Mouse (Mus musculus): ENCODE results near the gene Arhgef11.
"Not testable (repeated sequence)": the region's sequence is repeated elsewhere in the genome, so short reads cannot be mapped to it uniquely, and the experiment has no call there.

The Arhgef11 gene

DNA sequence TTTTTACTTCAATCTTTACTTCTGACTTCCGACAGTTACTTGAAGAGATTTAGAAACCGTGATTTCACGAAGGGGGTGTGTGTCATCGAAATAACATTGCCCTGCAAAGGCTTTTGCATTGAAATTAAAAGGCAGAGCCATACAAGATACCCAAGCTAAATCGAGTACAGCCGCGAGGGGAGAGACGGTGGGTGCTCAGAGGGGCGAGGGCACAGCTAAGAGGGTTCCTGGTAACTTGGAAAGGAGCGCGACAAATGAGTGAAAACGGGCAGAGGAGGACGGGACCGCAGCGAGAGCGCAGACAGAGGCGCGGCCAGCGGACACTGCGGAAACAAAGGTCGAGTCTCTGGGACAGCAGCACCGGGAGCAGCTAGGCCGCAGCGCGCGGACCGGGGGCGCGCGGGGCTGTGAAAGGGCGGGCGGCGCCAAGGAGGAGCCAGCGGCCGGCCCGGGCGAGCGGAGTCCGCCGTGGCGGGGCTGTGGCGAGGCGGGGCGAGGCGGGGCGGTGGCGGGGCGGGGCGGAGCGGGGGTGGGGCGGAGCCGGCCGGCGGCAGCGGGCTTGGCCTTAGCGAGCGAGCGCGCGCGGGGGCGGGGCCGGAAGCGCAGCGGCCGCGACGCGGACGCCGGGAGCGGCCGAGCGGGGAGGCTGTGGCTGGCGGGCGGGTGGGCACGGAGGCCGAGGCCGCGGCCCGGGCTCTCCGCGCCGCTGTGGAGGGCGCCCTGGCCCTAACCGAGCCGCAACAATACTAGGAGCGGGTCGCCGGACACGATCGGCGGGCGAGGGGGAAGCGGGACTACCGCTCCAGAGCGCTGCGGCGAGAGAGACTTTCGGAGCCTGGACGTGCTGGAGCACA lies at the start of gene Arhgef11:
Gene Arhgef11, plus strand, starts transcription at position 603 of the 854 bp plus-strand sequence.
- peak; percentile 70 for DNase-seq (ENCODE audit: low spot score)

DNA sequence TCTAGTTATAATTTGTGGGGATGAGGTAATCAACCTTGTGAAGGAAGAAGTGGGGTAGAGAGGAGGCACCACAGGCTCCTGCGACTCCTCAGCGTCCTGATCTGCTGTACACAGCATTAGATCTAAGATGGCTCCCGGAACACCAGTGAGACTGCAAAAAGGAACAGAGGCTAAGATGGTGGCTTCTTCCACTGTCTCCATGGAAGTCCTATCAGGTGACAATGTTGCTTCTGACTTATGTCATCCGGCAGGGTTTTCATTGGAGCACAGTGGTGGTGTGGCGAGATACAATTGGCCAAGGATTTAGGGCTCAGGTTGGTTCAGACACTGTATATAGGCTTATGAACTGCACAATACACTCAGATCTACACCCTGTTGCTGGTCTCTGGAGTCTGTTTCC lies 48.7 kb upstream of the Arhgef11 start:
- DNase-seq (ENCODE audit: low spot score) = no peak

DNA sequence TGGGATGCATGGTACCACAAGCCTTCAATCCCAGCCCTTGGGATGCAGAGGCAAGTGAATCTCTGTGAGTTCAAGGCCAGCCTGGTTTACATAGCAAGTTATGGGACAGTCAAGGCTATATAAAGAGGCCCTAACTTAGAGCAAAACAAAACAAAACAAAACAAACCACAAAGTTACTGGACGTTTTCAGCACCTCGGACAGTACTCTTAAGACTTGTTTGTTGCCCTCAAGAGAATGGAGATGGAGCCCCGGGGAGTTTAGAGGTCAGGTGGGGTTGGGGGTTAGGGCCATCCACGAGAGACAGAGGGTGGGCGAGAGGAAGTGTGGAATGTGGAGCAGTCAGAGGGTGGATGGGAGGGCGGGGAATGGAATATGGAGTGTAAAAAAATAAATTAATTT lies 41.6 kb upstream of the Arhgef11 start:
- no peak for DNase-seq (ENCODE audit: low spot score)

DNA sequence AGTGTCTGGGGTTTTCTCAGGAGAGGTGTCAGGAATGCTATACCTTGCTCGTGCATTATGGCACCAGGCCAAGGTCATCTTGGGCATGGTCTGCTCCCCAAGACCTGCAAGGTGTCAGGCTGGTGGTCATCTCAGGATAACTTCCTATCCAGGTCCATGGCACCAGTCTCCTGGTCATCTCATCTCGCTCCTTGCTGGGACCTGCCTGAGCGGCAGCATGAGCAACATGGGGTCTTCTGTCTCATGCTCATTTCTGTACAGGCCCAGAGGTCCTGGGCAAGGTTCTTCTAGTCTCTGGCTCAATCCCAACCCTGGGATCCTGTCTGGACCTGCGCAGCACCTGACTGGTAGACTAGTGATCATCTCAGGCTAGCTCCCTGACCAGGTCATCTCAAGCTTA lies 35.1 kb upstream of the Arhgef11 start:
- DNase-seq (ENCODE audit: low spot score) = no peak

DNA sequence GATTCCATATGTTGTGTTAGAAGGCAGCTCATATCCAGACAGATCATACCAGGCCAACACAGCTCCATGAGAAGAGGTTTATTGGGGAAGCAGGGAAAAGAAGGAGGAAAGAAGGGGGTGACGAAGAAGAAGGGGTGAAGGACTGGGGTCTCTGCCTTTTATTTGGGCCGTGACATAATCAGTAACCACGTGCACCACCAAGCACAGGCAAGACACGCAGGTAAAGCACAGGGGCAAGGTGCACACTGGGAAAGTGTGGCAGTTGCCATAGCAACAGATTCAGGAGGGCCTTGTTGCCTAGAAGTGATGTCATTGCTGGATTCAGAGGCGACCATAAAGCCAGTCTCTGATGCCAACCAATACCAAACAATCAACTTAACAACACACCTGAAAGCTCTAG lies 23.6 kb upstream of the Arhgef11 start:
- no peak for DNase-seq (ENCODE audit: low spot score)

DNA sequence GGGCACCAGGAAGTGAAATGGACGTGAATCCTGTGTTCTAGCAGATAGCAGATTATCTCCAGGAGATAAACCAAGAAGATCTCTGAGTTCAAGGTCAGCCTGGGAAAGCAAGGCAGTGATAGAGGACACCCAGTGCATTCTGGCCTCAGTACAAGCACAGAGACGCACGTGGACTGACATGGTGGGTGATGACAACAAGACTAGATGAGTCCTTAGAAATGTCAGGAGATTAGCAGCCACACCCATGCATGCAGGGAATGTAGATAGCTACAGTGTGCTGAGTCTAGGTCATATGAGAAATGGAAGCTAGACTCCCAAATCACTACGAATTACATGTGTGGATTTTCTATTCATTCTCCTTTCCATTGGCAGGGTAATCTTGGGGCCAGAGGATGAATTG lies 22.0 kb upstream of the Arhgef11 start:
- DNase-seq (ENCODE audit: low spot score) = not testable (repeated sequence)

DNA sequence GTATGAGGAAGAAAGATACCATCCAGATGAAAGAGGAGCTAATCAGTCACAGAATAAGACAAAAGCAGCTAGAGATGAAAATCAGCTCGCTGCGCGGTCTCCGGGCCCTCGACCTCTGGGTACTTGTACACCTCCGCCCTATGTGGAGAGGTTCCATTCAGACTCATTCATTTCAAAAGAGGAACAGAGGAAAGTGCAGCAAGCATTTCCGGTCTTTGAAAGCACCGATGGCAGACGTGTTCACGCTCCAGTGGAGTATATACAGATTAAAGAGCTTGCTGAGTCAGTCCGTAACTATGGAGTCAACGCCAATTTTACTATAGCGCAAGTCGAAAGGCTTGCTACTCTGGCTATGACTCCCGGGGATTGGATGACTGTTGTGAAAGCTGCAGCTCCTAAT lies 16.3 kb upstream of the Arhgef11 start:
- not testable (repeated sequence) for DNase-seq (ENCODE audit: low spot score)

DNA sequence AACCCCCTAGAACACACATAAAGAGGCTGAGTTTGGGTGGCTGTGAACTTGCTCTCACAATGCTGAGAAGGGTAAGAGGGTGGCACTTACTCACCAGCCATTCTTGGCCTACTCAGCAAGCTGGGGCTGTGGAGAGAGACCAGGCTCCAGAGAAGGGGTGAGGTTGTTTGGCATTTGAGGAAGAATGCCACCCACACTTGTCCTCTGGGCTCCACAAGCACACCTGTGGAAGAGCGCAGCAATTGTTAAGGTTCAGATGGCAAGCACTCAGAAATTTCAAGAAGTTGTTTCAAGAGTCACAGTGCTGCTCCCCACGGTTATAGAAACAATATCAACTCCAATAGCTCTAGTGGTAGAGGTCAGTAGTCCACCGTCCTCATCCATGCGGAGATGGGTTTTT lies 1.0 kb upstream of the Arhgef11 start:
- no peak for DNase-seq (ENCODE audit: low spot score)

DNA sequence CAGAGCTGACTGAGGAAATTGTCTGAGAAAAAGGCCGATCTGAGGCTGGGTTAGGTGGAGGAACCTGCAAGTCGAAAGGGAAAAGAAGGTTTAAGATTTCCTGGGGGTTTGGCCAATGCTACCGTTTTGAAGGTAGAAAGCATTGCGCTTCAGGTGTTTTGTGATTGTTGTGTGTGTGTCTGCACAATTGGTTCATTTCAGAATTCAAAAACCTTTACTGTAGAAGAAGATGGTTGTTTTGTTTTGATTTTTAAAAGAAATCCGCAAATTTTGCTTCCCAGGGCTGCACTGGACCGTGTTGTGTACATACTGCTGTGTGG lies 412 bp downstream of the Arhgef11 start:
- DNase-seq (ENCODE audit: low spot score) = no peak

DNA sequence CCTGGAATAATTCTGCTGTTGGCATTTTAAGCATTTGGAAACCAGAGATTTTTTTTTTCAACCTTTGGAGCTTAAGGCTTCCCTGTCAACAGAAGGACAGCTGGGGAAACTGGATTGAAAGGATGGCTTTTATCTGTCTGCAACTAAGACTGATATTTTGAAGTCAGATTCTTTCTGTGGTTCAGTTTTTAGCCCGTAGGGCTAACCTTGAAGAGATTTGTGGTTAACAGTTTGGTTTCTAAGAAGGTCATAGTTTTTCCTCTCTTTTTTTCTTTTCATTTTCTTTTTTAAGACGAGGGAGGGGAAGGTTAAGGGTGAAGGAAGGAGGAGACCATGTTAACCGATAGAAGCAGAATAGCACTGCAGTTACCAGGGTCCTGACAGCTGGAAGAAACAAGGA lies 881 bp downstream of the Arhgef11 start:
- DNase-seq (ENCODE audit: low spot score) = no peak

DNA sequence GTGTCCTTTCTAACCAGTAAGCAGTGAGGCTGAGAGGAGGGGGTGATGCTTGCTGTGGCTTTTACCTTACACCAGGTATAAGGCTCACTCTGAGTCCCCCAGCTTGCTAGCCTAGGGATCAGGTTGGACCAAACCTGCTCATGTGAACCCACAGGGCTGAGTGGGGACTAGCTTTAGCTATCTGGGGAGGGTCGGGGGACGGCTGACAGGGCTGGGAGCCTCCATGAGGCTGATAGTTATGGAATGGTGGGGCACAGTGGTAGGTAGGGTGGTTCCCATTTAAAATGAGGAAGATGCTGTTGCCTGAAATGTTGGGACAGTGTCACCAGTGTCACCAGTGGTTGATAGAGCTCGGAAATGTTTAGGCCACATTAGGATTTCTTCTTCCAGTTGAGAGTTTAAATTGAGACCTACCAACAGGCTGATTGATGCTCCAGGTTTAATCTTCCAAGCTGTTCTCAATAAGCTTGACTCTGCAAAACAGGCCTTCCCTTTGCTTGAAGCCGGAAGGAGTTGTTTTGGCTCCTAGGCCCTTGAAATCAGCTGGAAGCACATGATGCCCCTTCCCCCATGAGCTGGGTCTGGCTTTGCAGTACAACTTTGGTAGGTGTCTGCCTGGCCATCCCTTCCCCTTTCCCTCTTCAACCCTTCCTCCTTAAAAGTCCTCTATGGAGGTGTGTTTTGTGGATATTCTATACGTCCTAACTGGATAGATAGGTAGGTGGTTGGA lies 1.8 kb downstream of the Arhgef11 start:
- DNase-seq (ENCODE audit: low spot score) = no peak

DNA sequence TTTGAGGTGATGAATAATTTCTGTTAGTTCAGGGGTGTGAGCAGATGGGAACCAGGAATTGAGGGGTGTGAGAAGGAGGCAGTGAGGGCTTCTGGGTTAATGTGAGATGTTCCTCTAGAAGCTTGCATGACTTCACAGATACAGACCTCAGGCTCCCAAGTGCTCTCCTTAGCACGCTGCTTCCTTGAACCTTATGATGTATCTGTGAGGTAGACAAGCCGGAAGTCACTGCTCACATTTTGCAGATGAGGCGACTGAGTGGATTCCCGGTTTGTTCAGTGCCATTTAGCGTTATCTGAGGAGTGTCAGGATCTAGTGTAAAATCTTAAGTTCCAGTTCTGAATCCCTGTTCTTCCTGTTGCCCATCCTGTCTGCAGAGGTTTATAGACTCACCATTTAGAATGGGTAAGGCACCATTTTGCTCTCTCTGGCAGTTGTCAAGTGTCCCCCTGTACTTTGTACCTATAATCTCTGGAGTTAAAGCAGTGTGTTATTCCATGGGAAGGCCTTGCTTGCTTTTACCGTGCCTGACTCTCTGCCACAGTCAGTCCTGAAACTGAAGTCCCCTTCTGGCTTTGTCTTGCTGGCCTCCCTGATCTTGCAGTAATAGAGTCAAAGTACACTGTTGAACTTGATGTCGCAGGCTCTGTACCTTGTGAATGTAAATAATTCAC lies 3.0 kb downstream of the Arhgef11 start:
- no peak for DNase-seq (ENCODE audit: low spot score)

DNA sequence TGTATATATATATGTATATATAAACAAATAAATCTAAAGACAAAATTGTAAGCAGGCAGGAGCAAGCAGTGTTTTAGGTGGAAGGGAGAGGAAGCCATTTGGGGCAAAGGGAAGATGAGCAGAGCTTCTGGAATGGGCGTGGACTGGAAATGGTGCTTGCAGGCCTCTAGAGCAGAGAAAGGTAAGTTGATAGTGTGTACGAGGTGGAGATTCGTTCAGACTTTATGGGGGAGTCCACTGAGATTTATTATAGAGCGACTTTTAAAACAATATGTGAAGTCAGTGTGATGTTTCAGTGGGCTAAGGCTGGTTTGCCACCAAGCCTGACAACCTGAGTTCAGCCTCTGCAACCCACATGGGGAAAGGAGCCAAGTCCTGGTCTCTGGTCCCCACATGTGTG lies 7.5 kb downstream of the Arhgef11 start:
- DNase-seq (ENCODE audit: low spot score) = no peak

DNA sequence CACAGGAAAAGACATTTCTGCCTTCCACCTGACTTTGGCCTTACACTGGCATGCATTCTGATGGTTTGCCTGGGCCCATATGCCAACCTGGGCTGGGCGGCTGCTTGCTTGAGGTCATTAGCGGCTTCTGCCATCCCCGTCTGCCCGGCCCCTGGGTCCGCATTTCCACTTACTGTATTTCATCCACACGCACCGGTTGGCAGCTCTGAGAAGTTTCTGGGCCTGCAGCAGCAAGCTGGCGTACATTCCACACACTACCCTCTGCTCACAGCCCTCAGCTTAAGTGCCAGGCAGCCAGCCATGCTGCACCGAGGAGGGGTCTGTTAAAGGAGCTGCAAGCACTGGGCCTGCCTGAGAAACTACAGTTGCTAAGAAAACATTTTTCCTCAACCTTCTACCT lies 13.5 kb downstream of the Arhgef11 start:
- DNase-seq (ENCODE audit: low spot score) = no peak

DNA sequence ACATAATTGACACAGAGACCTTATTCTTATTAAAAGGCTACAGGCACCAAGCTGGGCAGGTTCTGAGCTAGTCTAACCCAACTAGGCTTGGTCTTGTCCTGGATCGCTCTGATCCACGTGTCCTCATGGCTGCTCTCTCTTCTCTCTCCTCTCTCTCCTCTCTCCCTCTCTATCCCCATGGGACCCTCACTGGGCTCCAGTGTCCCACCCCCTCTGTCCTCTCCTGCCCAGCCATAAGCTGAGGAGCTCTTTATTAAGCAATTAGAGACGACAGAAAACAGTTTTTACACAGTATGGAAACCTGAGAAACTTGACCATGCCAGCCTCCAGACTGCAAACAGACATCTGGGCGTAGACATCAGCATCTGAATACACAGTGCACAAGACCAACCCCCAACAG lies 14.0 kb downstream of the Arhgef11 start:
- DNase-seq (ENCODE audit: low spot score) = no peak

DNA sequence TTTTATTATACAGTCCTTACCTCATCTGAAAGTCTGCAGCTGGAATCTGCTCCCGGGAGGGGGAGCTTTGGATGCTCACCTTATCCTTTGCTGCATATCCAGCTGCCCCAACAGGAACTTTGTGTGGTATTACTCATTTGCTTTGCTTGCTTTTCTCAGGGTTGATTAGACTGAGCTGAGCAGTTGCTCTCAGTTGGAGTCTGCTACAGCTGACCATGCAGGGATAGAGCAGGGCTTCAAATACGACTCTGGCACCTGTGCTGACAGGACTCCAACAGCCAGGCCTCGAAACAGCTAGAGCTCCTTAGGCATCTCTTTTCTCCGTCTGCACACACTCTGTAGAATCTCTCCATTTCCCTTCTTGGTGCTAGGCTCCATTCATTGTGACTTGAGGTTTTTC lies 18.2 kb downstream of the Arhgef11 start:
- DNase-seq (ENCODE audit: low spot score) = no peak

DNA sequence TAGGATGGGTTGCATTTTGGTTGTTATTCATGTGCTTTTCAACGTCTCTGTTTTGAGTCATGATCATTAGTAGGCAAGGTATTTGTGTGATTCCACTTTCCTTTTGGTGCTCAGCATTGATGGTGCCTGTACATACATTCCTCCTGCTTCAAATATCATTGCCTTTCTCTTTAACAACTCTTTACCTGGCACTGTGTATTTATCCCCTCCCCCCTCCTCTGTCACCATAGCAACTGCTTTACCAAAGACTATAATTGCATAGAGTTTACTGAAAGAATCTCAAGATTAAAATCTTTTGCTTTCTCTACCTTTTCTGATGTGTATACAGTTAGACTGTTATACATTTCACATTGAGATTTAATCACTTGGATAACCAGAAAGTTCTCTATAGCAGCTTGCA lies 26.1 kb downstream of the Arhgef11 start:
- no peak for DNase-seq (ENCODE audit: low spot score)

DNA sequence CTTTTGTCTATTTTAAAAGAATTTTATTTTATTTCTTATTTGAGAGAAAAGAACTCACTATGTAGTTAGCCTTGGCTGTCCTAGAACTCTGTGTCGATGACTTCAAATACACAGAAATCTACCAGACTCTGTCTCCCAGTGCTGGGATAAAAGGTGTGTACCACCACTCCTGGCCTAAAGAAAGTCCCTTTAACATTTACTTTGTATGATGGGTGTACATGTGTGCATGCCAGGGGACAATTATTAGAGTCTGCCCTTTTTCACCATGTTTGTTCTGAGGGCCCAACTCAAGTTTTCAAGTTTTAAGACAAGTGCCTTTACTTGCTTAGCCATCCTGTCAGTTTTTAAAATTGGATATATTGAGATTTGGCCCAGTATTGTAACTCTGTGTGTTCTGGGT lies 28.8 kb downstream of the Arhgef11 start:
- DNase-seq (ENCODE audit: low spot score) = no peak

DNA sequence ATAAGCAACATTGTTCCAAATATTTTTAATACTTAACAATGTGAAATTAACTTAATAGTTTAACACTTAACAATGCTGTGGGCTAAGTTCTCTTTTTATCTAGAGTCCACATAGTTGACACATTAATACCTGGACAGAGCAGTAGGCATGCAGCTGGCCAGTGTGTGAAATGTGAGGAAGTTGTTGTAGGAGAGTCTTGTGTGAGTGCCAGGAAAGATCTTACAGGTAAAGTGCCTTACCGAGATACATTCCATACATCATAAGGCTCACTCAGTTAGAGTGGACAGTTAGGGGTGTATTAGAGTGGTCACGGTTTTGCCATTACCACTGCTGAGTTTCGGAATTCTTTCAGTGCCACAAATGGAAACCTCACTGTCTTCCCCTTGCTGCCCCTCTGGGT lies 31.7 kb downstream of the Arhgef11 start:
- no peak for DNase-seq (ENCODE audit: low spot score)

DNA sequence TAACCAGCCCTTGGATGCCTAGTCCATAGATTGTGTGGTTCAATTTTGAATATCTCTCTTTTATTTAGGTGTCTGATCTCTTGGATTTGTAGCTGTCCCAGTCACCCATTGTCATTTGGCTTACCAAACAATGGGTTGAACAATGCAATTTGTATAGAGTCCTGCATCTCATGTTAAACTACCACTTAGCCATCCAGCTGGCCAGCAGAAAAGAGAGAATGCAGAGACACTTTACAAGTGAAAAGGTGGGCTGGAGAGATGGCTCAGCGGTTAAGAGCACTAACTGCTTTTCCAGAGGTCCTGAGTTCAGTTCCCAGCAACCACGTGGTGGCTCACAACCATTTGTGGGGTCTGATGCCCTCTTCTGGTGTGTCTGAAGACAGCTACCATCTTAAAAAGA lies 41.0 kb downstream of the Arhgef11 start:
- DNase-seq (ENCODE audit: low spot score) = no peak

DNA sequence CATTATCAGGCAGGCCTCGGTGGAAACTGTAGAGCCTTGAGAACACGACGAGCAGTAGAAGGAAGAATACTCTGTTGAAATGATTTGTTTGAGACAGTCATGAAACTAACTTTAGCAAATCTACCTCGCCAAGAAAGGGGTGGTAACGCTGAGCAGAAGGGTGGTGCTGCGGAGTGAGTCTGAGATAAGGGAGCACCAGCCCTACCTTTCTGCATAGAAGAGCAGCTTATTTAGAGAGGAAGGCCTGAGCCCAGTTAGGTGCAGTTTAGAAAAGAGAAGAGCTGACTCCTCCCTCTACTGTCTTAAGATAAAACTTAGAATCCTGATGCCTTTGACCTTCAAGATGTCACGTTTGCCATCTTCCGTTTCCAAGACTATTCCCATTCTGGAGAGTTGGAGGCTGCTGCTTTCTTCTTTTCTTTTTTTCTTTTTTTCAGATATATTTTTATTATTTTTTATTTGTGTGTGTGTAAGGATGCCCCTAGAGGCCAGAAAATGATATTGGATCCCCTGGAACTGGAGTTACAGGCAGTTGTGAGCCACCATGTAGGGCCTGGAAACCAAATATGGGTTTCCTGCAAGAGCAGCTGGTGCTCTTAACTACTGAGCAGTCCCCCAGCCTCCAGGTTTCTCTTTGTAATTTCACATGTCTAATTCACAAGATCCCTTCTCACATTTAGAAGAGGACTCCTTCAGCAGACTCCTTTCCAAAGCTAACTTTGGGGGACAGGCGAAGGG lies 42.5 kb downstream of the Arhgef11 start:
- no peak for DNase-seq (ENCODE audit: low spot score)

DNA sequence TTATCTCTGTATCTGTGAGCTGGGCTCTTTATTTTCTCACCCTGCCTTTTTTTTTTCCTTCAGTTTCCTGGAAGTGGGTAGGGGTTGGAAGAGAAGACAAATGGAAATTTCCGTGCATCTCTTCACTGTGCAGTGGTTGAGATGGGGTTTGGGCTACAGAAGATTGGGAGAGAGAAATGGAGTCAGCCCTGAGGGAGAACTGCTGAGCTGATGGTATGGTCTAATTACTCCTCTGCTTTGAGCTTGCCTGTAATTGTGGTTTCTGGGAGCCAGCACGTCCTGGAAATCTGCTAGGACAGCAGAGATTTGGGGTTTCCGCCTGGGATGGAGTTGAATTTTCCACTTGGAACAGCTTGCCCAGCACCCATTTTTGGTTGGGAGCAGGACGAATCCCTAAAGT lies 43.1 kb downstream of the Arhgef11 start:
- DNase-seq (ENCODE audit: low spot score) = no peak

DNA sequence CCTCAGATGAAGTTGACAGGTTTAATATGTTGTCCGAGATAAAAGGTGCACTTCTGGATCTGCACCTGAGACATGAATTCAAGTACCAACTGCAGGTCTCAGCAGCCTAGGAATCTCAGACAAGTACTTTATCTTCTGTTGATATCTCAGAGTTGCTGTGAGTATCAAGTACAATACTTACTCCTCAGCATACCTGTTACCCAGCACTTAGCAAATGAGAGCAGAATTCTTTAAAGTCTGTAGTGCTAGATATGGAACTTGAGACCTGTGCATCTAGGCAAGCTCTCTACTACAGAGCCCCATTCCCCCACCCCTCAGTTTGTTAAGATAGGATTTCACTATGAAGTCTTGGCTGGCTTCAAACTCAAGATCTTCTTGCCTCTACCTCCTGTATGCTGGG lies 43.9 kb downstream of the Arhgef11 start:
- no peak for DNase-seq (ENCODE audit: low spot score)
